Mouse (Mus musculus) CH12.LX (cell line): Measurements from ENCODE around the gene Fam243.

Source experiments
- CHD2 ChIP-seq: IDR thresholded peaks from 2 replicates; pipeline ENCODE4 v1.6.1; 2011; ENCODE audit warnings: low read length, improper control_type of control experiment
- CTCF ChIP-seq, 2 experiments: IDR thresholded peaks in 1 of 2; conservative IDR thresholded peaks in 1 of 2; 2 replicates each; pipeline ENCODE4 v1.5.1; 2011 to 2012; ENCODE audit warnings: low read depth in 2 of 2, low read length in 2 of 2, improper control_type of control experiment in 1 of 2, inconsistent platforms in 1 of 2, mild to moderate bottlenecking in 1 of 2, moderate library complexity in 1 of 2
- KAT2A ChIP-seq: IDR thresholded peaks from 2 replicates; pipeline ENCODE4 v1.6.1; 2012; ENCODE audit warnings: low read length, improper control_type of control experiment, inconsistent platforms; ENCODE audit not compliant: insufficient replicate concordance
- MAX ChIP-seq: IDR thresholded peaks from 2 replicates; pipeline ENCODE4 v1.6.1; 2011; ENCODE audit warnings: low read length, improper control_type of control experiment
- MEF2A ChIP-seq: IDR thresholded peaks from 2 replicates; pipeline ENCODE4 v1.6.1; 2014; ENCODE audit warnings: low read depth, mild to moderate bottlenecking, inconsistent platforms, low read length, improper control_type of control experiment, borderline replicate concordance
- MYC ChIP-seq: IDR thresholded peaks from 2 replicates; pipeline ENCODE4 v1.6.1; 2011; ENCODE audit warnings: low read depth, mild to moderate bottlenecking, improper control_type of control experiment, low read length
- RCOR1 ChIP-seq: conservative IDR thresholded peaks from 2 replicates; pipeline ENCODE4 v1.6.1; 2012; ENCODE audit warnings: low read depth, mild to moderate bottlenecking, inconsistent platforms, low read length, improper control_type of control experiment
- TBP ChIP-seq: conservative IDR thresholded peaks from 2 replicates; pipeline ENCODE4 v1.6.1; 2011; ENCODE audit warnings: low read depth, low read length, improper control_type of control experiment
- USF2 ChIP-seq: conservative IDR thresholded peaks from 2 replicates; pipeline ENCODE4 v1.6.1; 2011; ENCODE audit warnings: low read depth, low read length, improper control_type of control experiment
- ZC3H11A ChIP-seq: IDR thresholded peaks from 2 replicates; pipeline ENCODE4 v1.6.1; 2012; ENCODE audit warnings: low read depth, mild to moderate bottlenecking, inconsistent platforms, low read length, improper control_type of control experiment
- ZNF384 ChIP-seq: IDR thresholded peaks from 2 replicates; pipeline ENCODE4 v1.6.1; 2012; ENCODE audit warnings: low read depth, low read length, improper control_type of control experiment, inconsistent platforms

GRCm38 (mm10) chr16:92274516-92274915 lies 46.7 kb downstream of the Fam243 start:
- TF ChIP-seq CTCF (conservative IDR thresholded peaks at IDR 0.05 in 1 of 2, IDR thresholded peaks at IDR 0.05 in 1 of 2; ENCODE audit: low read depth in 2 of 2, low read length in 2 of 2) (no peak), USF2 (no peak), KAT2A (no peak), ZNF384 (no peak), MYC (no peak), MAX (no peak), MEF2A (no peak), ZC3H11A (no peak), TBP (no peak), RCOR1 (no peak), CHD2 (no peak)
